7 mouse cellular contexts compared by ENCODE assay signal in the genomic region with DNA sequence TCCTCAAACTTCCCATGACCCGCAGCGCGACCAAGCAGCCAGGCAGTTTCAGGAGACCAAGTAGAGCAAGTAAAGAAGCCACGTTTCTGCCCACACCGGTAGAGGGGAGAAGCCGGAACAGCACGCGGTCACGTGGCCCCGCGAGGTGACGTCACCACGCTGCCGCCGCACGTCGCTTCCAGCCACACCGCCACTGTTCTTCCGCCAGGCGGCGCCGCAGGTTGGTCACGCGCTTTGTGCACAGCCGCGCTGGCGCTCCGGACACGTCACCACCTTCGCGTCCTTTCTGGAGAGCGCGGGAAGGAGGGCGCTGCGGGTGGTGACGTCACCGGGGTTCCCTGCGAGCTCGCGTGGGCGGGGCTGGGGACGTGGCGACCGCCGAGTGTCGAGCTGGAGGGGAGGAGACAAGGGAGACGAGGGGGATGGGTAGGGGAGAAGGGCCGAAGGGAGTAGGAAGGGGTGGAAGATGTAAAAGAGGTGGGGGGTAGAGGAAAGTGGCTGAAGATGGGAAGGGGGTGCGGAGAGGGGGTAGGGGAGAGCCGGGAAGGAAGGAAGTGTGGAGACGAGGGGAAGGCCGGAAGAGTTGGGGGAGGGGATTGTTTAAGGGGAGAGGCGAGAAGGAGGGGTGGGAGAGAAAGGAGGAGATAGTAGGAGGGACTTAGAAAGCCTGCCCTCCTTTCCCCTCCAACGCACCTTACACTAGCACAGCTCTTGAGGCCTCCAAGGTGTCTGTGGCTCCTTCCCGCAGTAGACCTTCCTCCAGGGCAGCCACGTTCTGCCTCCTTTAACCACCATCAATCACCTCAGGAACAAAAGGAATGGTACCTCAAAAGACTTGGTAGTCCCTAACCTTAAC. TPM values are rescaled to one million over a fixed set of nuclear protein-coding genes. Genes with fewer than 3 reads are reported as not detected.
A peak's percentile ranks its signal among the peaks of the same experiment; 100 is the strongest.
DNase-seq lines count a peak whose midpoint lies in the region; ATAC-seq lines count a peak whose summit lies in the region.

No protein-coding gene starts in this region.

- peak overlapping the region; percentile 36 for H3K4me3 ChIP-seq in embryonic facial prominence, embryonic 12.5 days
- peak overlapping the region; percentile 31 for H3K4me3 ChIP-seq in limb, embryonic 11.5 days (ENCODE audit: low read depth, low read length)
- H3K4me3 ChIP-seq in midbrain, embryonic 14.5 days (replicated peaks; ENCODE audit: low read depth, low read length): peak overlapping the region; percentile 37

- H3K4me1 ChIP-seq in embryonic facial prominence, embryonic 12.5 days: peaks cover 8% of the 10 kb centered on the region
- peaks cover 9% of the 10 kb centered on the region for H3K4me1 ChIP-seq in limb, embryonic 11.5 days (ENCODE audit: control insufficient read depth, insufficient read depth, low read length)
- H3K4me1 ChIP-seq in midbrain, embryonic 14.5 days (ENCODE audit: control insufficient read depth, insufficient read depth, low read length): peaks cover 16% of the 10 kb centered on the region

- peak overlapping the region; percentile 64 for H3K9ac ChIP-seq in embryonic facial prominence, embryonic 12.5 days
- peak overlapping the region; percentile 60 for H3K9ac ChIP-seq in limb, embryonic 11.5 days (ENCODE audit: low read length)
- H3K9ac ChIP-seq in midbrain, embryonic 14.5 days (replicated peaks; ENCODE audit: low read length): peak overlapping the region; percentile 56

- no peaks in the 10 kb centered on the region for H3K27me3 ChIP-seq in embryonic facial prominence, embryonic 12.5 days
- H3K27me3 ChIP-seq in limb, embryonic 11.5 days (ENCODE audit: control insufficient read depth, insufficient read depth, low read length): no peaks in the 10 kb centered on the region
- no peaks in the 10 kb centered on the region for H3K27me3 ChIP-seq in midbrain, embryonic 14.5 days (ENCODE audit: control insufficient read depth, insufficient read depth, low read length)

- no peaks in the 10 kb centered on the region for H3K9me3 ChIP-seq in embryonic facial prominence, embryonic 12.5 days
- no peaks in the 10 kb centered on the region for H3K9me3 ChIP-seq in limb, embryonic 11.5 days (ENCODE audit: control insufficient read depth, low read length)
- H3K9me3 ChIP-seq in midbrain, embryonic 14.5 days (ENCODE audit: control insufficient read depth, low read length): no peaks in the 10 kb centered on the region

- H3K36me3 ChIP-seq in embryonic facial prominence, embryonic 12.5 days: 0 out of 2 replicates have a peak, but pooled peaks cover 8% of the 10 kb centered on the region
- H3K36me3 ChIP-seq in limb, embryonic 11.5 days (ENCODE audit: control insufficient read depth, insufficient read depth, low read length): no peaks in the 10 kb centered on the region
- H3K36me3 ChIP-seq in midbrain, embryonic 14.5 days (ENCODE audit: control insufficient read depth, insufficient read depth, low read length): peaks cover 16% of the 10 kb centered on the region

- DNase-seq in adrenal gland, postnatal 25 days: peak; percentile 100
- peak; percentile 100 for DNase-seq in heart, adult 11 months
- DNase-seq in kidney, adult 18-20 months: peak; percentile 99
- peak; percentile 100 for DNase-seq in limb, embryonic 11.5 days (ENCODE audit: low spot score)
- peak; percentile 100 for DNase-seq in midbrain, embryonic 14.5 days
- peak; percentile 99 for DNase-seq in spleen, adult 18-20 months

- peak overlapping the region; percentile 83 for H3K27ac ChIP-seq in embryonic facial prominence, embryonic 12.5 days
- peak overlapping the region; percentile 82 for H3K27ac ChIP-seq in limb, embryonic 11.5 days (replicated peaks; ENCODE audit: low read depth, low read length)
- H3K27ac ChIP-seq in midbrain, embryonic 14.5 days (replicated peaks; ENCODE audit: low read depth, low read length): peak overlapping the region; percentile 95

- under 1% methylated on average over 55 of the region's 56 CpGs for WGBS in embryonic facial prominence, embryonic 12.5 days
- under 1% methylated on average over 56 of the region's 56 CpGs for WGBS in limb, embryonic 11.5 days
- WGBS in midbrain, embryonic 14.5 days: under 1% methylated on average over 56 of the region's 56 CpGs

- H3K4me2 ChIP-seq in embryonic facial prominence, embryonic 12.5 days (replicated peaks): peak overlapping the region; percentile 60
- peak overlapping the region; percentile 65 for H3K4me2 ChIP-seq in limb, embryonic 11.5 days (ENCODE audit: low read depth, severe bottlenecking)
- peak overlapping the region; percentile 79 for H3K4me2 ChIP-seq in midbrain, embryonic 14.5 days (ENCODE audit: low read length)

- peak; percentile 93 for ATAC-seq in embryonic facial prominence, embryonic 12.5 days (ENCODE audit: insufficient number of reproducible peaks, insufficient read depth, low FRiP score, low TSS enrichment)
- ATAC-seq in limb, embryonic 11.5 days (ENCODE audit: insufficient number of reproducible peaks, low FRiP score, low TSS enrichment, low read depth): peak; percentile 92
- ATAC-seq in midbrain, embryonic 14.5 days (ENCODE audit: low FRiP score, low TSS enrichment): peak; percentile 95

RNA-seq across cellular contexts. Expression of gene C87436, which starts 34.2 kb away (rescaled TPM):
- total RNA-seq in adrenal gland, postnatal 25 days (2021): 26.0 and 31.3 TPM in 2 replicates
- polyA plus RNA-seq in embryonic facial prominence, embryonic 12.5 days (2016; fragmentation: Nextera tagmentation; extraction: Ambion mirVana): 27.0 and 30.3 TPM in 2 replicates
- polyA plus RNA-seq in limb, embryonic 11.5 days (2014; fragmentation: Nextera tagmentation; extraction: Ambion mirVana): 23.7 and 24.8 TPM in 2 replicates
- 22.8 and 25.5 TPM in 2 replicates for polyA plus RNA-seq in midbrain, embryonic 14.5 days (2014; fragmentation: Nextera tagmentation; extraction: Ambion mirVana)

RNA-seq across cellular contexts. Expression of gene Gm44790, which starts 45.9 kb away (rescaled TPM):
- not detected in 2 replicates for total RNA-seq in adrenal gland, postnatal 25 days (2021)
- polyA plus RNA-seq in embryonic facial prominence, embryonic 12.5 days (2016; fragmentation: Nextera tagmentation; extraction: Ambion mirVana): not detected in 2 replicates
- polyA plus RNA-seq in limb, embryonic 11.5 days (2014; fragmentation: Nextera tagmentation; extraction: Ambion mirVana): 0.95 TPM in 1 of 2 replicates, not detected in the other
- not detected in 2 replicates for polyA plus RNA-seq in midbrain, embryonic 14.5 days (2014; fragmentation: Nextera tagmentation; extraction: Ambion mirVana)

RNA-seq across cellular contexts. Expression of gene Pcbp1, which starts 53.8 kb away (rescaled TPM):
- total RNA-seq in adrenal gland, postnatal 25 days (2021): 296 and 313 TPM in 2 replicates
- polyA plus RNA-seq in embryonic facial prominence, embryonic 12.5 days (2016; fragmentation: Nextera tagmentation; extraction: Ambion mirVana): 537 and 549 TPM in 2 replicates
- polyA plus RNA-seq in limb, embryonic 11.5 days (2014; fragmentation: Nextera tagmentation; extraction: Ambion mirVana): 499 and 548 TPM in 2 replicates
- polyA plus RNA-seq in midbrain, embryonic 14.5 days (2014; fragmentation: Nextera tagmentation; extraction: Ambion mirVana): 289 and 325 TPM in 2 replicates

Comparison
In these comparisons a context has a peak if more than half of its experiments do, and no peak if none do; other contexts are left out.
1. Peak in every context shown above with its lines: DNase-seq, ATAC-seq, H3K4me3 ChIP-seq and H3K27ac ChIP-seq.